Mouse (Mus musculus): ENCODE measurements around the gene Sema5b.

Sema5b gene

DNA sequence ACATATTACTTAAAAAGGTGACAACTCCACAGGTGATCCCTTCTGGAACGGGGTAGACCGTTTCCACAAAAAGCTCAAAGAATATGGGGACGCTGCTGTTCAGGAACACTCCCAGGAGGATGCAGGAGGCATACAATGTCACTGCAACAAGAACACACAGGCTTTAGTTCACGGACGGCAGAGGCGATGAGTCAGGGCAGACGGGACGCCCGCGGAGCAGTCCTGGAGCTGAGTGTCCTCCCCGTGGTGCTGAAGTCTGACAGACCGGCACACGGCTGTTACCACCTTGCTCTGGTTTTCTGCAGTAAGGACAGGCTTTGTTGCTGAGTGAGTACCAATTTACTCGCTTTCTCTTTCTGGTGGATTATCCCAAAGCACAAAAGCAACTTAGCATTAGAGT is 163.9 kb downstream of the Sema5b start:
- DNase-seq (ENCODE audit: low spot score) = no peak

DNA sequence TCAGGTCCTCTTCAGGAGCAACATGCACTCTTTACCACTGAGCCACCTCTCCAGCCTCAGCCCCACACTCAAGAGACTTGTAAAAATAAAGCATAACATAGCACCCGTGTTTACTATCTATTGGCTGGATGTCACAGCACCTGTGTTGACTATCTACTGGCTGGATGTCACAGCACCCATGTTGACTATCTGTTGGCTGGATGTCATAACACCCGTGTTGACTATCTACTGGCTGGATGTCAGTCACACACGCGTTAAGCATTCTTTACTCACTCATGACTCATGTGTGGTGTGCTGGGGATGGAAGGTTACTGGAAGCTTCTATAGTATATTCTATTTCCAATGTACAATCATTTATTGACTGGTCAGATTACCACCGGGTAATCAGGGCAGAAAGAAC is 166.1 kb downstream of the Sema5b start:
- no peak for DNase-seq (ENCODE audit: low spot score)

DNA sequence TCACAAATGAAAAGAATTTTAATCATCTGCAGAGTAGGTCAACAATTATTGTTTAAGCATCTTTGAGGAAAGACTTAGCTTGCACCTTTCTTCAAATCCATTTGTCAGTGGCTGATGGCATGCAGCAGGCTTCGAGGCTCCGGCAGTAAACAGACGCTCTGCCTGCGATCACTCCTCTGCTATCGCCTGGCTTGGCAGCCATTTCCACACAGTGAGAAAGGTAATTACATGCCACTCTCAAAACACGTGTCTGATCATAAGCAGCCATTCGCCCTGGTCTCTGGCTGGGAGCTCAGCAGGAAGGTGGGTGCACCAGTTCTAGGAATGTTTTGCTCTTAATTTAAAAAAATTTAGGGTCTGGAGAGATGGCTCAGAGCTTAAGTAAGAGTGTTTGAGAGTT is 170.1 kb downstream of the Sema5b start:
- DNase-seq (ENCODE audit: low spot score) = no peak

DNA sequence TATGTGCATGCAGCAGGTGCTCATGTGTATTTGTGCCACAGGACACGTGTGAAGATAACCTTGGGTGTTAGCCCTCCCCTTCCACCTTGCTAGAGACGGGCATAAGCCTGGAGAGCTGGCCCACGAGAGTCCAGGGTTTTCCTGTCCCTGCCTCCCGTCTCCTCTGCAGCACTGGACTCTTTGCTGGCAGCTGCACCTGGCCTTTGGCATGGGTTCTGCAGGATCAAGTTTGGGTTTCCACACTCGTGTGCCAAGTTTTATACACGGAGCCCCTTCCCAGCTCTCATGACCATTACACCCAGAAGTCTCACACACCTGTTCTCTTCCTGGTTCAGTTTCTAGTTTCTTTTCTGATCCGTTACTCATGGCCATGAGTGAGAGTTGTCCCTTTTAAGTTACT is 172.7 kb downstream of the Sema5b start:
- DNase-seq (ENCODE audit: low spot score) = no peak

Measured in urinary bladder, postnatal 14 days (tissue).